Mouse (Mus musculus) liver, postnatal 0 days (tissue): ENCODE data around the gene Xpo4.

Experiments
- CTCF ChIP-seq: sonication (generic); IDR thresholded peaks from 2 replicates; pipeline ENCODE4 v1.5.1; 2016; ENCODE audit warnings: antibody characterized with exemption, low read depth
- EP300 ChIP-seq: IDR thresholded peaks from 2 replicates; pipeline ENCODE4 v1.6.1; 2016; ENCODE audit warnings: antibody characterized with exemption, low read depth, mild to moderate bottlenecking

GRCm38 (mm10) chr14:57690681-57691080 lies 25.5 kb upstream of the Xpo4 start:
- TF ChIP-seq CTCF (no peak), EP300 (no peak)
